Mouse (Mus musculus) lung, embryonic 15.5 days (tissue): ENCODE measurements around the gene Kcna1. TPM values are rescaled to one million over a fixed set of nuclear protein-coding genes. Genes with fewer than 3 reads are reported as not detected.

Source experiments
- ATAC-seq: fragments of 200-750 bp; cut with Nextera tagmentation; 2 replicates; pipeline ENCODE4 v1.8.0; 2017; ENCODE audit warnings: moderate number of reproducible peaks, borderline replicate concordance; ENCODE audit not compliant: low FRiP score, low TSS enrichment; ENCODE audit errors: extremely low read depth
- H3K27ac ChIP-seq: fragments of 300-500 bp; sonication (generic); 2 replicates; pipeline ENCODE4 v1.5.1; 2015; ENCODE audit warnings: moderate library complexity, mild to moderate bottlenecking, inconsistent platforms
- H3K27me3 ChIP-seq: fragments of 300-500 bp; sonication (generic); 2 replicates; pipeline ENCODE4 v1.6.1; 2015; ENCODE audit warnings: inconsistent platforms
- H3K36me3 ChIP-seq: fragments of 300-500 bp; sonication (generic); 2 replicates; pipeline ENCODE4 v1.6.1; 2015; ENCODE audit warnings: inconsistent platforms
- H3K4me1 ChIP-seq: fragments of 300-500 bp; sonication (generic); 2 replicates; pipeline ENCODE4 v1.6.1; 2015; ENCODE audit warnings: inconsistent platforms
- H3K4me2 ChIP-seq: fragments of 300-500 bp; sonication (generic); 2 replicates; pipeline ENCODE4 v1.6.1; 2015; ENCODE audit warnings: inconsistent platforms, mild to moderate bottlenecking, moderate library complexity
- H3K4me3 ChIP-seq: fragments of 300-500 bp; sonication (generic); 2 replicates; pipeline ENCODE4 v1.5.1; 2015; ENCODE audit warnings: mild to moderate bottlenecking, inconsistent platforms
- H3K9ac ChIP-seq: fragments of 300-500 bp; sonication (generic); 2 replicates; pipeline ENCODE4 v1.6.1; 2015; ENCODE audit warnings: inconsistent platforms
- H3K9me3 ChIP-seq: fragments of 300-500 bp; sonication (generic); 2 replicates; pipeline ENCODE4 v1.6.1; 2016; ENCODE audit warnings: inconsistent platforms
- WGBS: fragments of 180-500 bp; shearing (Covaris S2); methylation state at CpG from one replicate; pipeline ENCODE4 v1.1.7; 2015; 5-methylcytosine and 5-hydroxymethylcytosine counted together
- polyA plus RNA-seq: library from polyadenylated mRNA; unstranded; fragments of >200 nt; fragmentation: Nextera tagmentation; extraction: Ambion mirVana; gene quantifications from 2 replicates; pipeline ENCODE4 v1.2.1, GENCODE M21; 2015

Gene Kcna1
- 0.34 and 0.35 TPM in 2 replicates for polyA plus RNA-seq

GRCm38 (mm10) chr6:126646381-126646780 is at the start of gene Kcna1:
Gene Kcna1 (minus strand): TSS chr6:126646384.
- peaks cover 68% of the 10 kb centered on the region for H3K27me3 ChIP-seq

GRCm38 (mm10) chr6:126687120-126687519 is 40.9 kb upstream of the Kcna1 start:
- Histone ChIP-seq H3K4me2 (no peak overlapping the region), H3K4me3 (no peak overlapping the region), H3K4me1 (no peaks in the 10 kb centered on the region), H3K9me3 (no peaks in the 10 kb centered on the region), H3K27me3 (no peaks in the 10 kb centered on the region), H3K36me3 (no peaks in the 10 kb centered on the region), H3K27ac (no peak overlapping the region), H3K9ac (no peak overlapping the region)
- WGBS: 57% methylated on average over 4 of the region's 4 CpGs
- ATAC-seq: no peak

More at GRCm38 (mm10) chr6:126646381-126646780, at the start of gene Kcna1:
- Histone ChIP-seq H3K9me3 (no peaks in the 10 kb centered on the region), H3K4me2 (peak within 1 kb of the TSS; percentile 68), H3K27ac (no peak within 1 kb of the TSS), H3K4me3 (peak within 1 kb of the TSS; percentile 37), H3K4me1 (peaks cover 37% of the 10 kb centered on the region), H3K9ac (no peak within 1 kb of the TSS), H3K36me3 (no peaks in the 10 kb centered on the region)
- ATAC-seq: no peak
- 22% methylated on average over 8 of the region's 8 CpGs for WGBS

GRCm38 (mm10) chr6:126685135-126685534 is 39.0 kb upstream of the Kcna1 start:
- H3K27me3 ChIP-seq: no peaks in the 10 kb centered on the region

GRCm38 (mm10) chr6:126678961-126679360 is 32.8 kb upstream of the Kcna1 start:
- no peaks in the 10 kb centered on the region for H3K36me3 ChIP-seq
- H3K9me3 ChIP-seq: no peaks in the 10 kb centered on the region
- ATAC-seq: no peak
- no peak overlapping the region for H3K9ac ChIP-seq
- WGBS: 63% methylated on average over 7 of the region's 7 CpGs
- 0 out of 2 replicates have a peak, but pooled peaks cover 4% of the 10 kb centered on the region for H3K27me3 ChIP-seq
- no peak overlapping the region for H3K27ac ChIP-seq
- H3K4me3 ChIP-seq: no peak overlapping the region
- no peaks in the 10 kb centered on the region for H3K4me1 ChIP-seq
- no peak overlapping the region for H3K4me2 ChIP-seq

More at GRCm38 (mm10) chr6:126685135-126685534, 39.0 kb upstream of the Kcna1 start:
- WGBS: 41% methylated on average over 3 of the region's 3 CpGs
- no peak overlapping the region for H3K4me2 ChIP-seq
- no peak overlapping the region for H3K4me3 ChIP-seq
- H3K9me3 ChIP-seq: no peaks in the 10 kb centered on the region
- H3K9ac ChIP-seq: no peak overlapping the region
- no peaks in the 10 kb centered on the region for H3K36me3 ChIP-seq
- ATAC-seq: no peak
- H3K4me1 ChIP-seq: no peaks in the 10 kb centered on the region
- H3K27ac ChIP-seq: no peak overlapping the region

GRCm38 (mm10) chr6:126667001-126667400 is 20.8 kb upstream of the Kcna1 start:
- H3K27me3 ChIP-seq: 0 out of 2 replicates have a peak, but pooled peaks cover 1% of the 10 kb centered on the region
- ATAC-seq: no peak
- no peaks in the 10 kb centered on the region for H3K36me3 ChIP-seq
- no peak overlapping the region for H3K9ac ChIP-seq
- H3K4me2 ChIP-seq: no peak overlapping the region
- no peaks in the 10 kb centered on the region for H3K4me1 ChIP-seq
- no peak overlapping the region for H3K4me3 ChIP-seq
- 82% methylated on average over 5 of the region's 5 CpGs for WGBS
- no peak overlapping the region for H3K27ac ChIP-seq
- H3K9me3 ChIP-seq: no peaks in the 10 kb centered on the region

- Histone ChIP-seq H3K4me3 (no peak overlapping the region), H3K36me3 (no peaks in the 10 kb centered on the region), H3K27me3 (0 out of 2 replicates have a peak, but pooled peaks cover 4% of the 10 kb centered on the region), H3K4me1 (no peaks in the 10 kb centered on the region), H3K9me3 (no peaks in the 10 kb centered on the region), H3K27ac (no peak overlapping the region), H3K4me2 (no peak overlapping the region), H3K9ac (no peak overlapping the region)
- 40% methylated on average over 6 of the region's 6 CpGs for WGBS
- ATAC-seq: no peak
Measured at GRCm38 (mm10) chr6:126666091-126666490, 19.9 kb upstream of the Kcna1 start.

GRCm38 (mm10) chr6:126664569-126664968 is 18.4 kb upstream of the Kcna1 start:
- H3K9ac ChIP-seq: no peak overlapping the region
- H3K27me3 ChIP-seq: 0 out of 2 replicates have a peak, but pooled peaks cover 4% of the 10 kb centered on the region
- no peak overlapping the region for H3K4me3 ChIP-seq
- no peaks in the 10 kb centered on the region for H3K9me3 ChIP-seq
- WGBS: 53% methylated on average over 3 of the region's 3 CpGs
- no peak overlapping the region for H3K27ac ChIP-seq
- no peaks in the 10 kb centered on the region for H3K4me1 ChIP-seq
- H3K36me3 ChIP-seq: no peaks in the 10 kb centered on the region
- ATAC-seq: no peak
- H3K4me2 ChIP-seq: no peak overlapping the region

GRCm38 (mm10) chr6:126657646-126658394 is 11.6 kb upstream of the Kcna1 start:
- 0 out of 2 replicates have a peak, but pooled peaks cover 4% of the 10 kb centered on the region for H3K27me3 ChIP-seq
- 49% methylated on average over 2 of the region's 2 CpGs for WGBS
- no peaks in the 10 kb centered on the region for H3K4me1 ChIP-seq
- no peak overlapping the region for H3K27ac ChIP-seq
- H3K9me3 ChIP-seq: no peaks in the 10 kb centered on the region
- ATAC-seq: no peak
- H3K9ac ChIP-seq: no peak overlapping the region
- no peak overlapping the region for H3K4me3 ChIP-seq
- H3K36me3 ChIP-seq: no peaks in the 10 kb centered on the region
- H3K4me2 ChIP-seq: no peak overlapping the region

- Histone ChIP-seq H3K4me1 (no peaks in the 10 kb centered on the region), H3K9ac (no peak overlapping the region), H3K27me3 (no peaks in the 10 kb centered on the region), H3K4me3 (no peak overlapping the region), H3K9me3 (no peaks in the 10 kb centered on the region), H3K27ac (no peak overlapping the region), H3K36me3 (no peaks in the 10 kb centered on the region), H3K4me2 (no peak overlapping the region)
- no peak for ATAC-seq
- WGBS: 89% methylated on average over 7 of the region's 7 CpGs
Measured at GRCm38 (mm10) chr6:126653561-126653960, 7.4 kb upstream of the Kcna1 start.

- H3K27ac ChIP-seq: no peak overlapping the region
- 2% methylated on average over 27 of the region's 27 CpGs for WGBS
- H3K9me3 ChIP-seq: no peaks in the 10 kb centered on the region
- no peaks in the 10 kb centered on the region for H3K36me3 ChIP-seq
- H3K27me3 ChIP-seq: peaks cover 72% of the 10 kb centered on the region
- H3K4me3 ChIP-seq: peak overlapping the region; percentile 37
- ATAC-seq: peak; percentile 72; the same call in 1 of the 2 replicates
- H3K9ac ChIP-seq: no peak overlapping the region
- peak overlapping the region; percentile 68 for H3K4me2 ChIP-seq
- peaks cover 37% of the 10 kb centered on the region for H3K4me1 ChIP-seq
Measured at GRCm38 (mm10) chr6:126645644-126646358, 383 bp downstream of the Kcna1 start.

- peaks cover 79% of the 10 kb centered on the region for H3K27me3 ChIP-seq
Measured at GRCm38 (mm10) chr6:126645044-126645541, 1.1 kb downstream of the Kcna1 start.

More at GRCm38 (mm10) chr6:126645044-126645541, 1.1 kb downstream of the Kcna1 start:
- Histone ChIP-seq H3K9ac (no peak overlapping the region), H3K36me3 (no peaks in the 10 kb centered on the region), H3K27ac (no peak overlapping the region), H3K9me3 (no peaks in the 10 kb centered on the region), H3K4me3 (peak overlapping the region; percentile 37), H3K4me1 (peaks cover 37% of the 10 kb centered on the region), H3K4me2 (peak overlapping the region; percentile 68)
- ATAC-seq: peak; percentile 33; the same call in 1 of the 2 replicates
- WGBS: 1% methylated on average over 24 of the region's 24 CpGs
